Mouse (Mus musculus): Measurements from ENCODE around the gene Tprg.
A peak's percentile ranks its signal among the peaks of the same experiment; 100 is the strongest.

Tprg gene

DNA sequence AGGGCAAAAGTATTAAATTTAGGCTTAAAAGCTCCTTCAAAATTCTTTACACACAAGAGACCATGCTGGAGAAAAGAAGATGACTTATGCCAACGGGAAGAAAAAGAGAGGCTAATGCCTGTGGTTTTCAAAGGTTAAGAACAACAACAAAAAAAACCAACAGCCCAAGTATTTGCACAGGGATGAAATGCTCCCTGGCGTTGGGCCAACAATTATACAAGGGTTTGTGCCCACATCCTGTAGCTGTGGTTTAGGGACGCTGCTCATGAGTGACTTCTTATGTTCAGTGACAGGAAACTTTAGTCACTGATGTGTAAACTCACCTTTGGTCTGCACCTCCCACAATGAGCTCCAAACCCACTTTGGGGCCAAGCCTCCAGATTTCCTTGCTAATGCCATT lies 139.6 kb downstream of the Tprg start:
- peak; percentile 85 for DNase-seq

DNA sequence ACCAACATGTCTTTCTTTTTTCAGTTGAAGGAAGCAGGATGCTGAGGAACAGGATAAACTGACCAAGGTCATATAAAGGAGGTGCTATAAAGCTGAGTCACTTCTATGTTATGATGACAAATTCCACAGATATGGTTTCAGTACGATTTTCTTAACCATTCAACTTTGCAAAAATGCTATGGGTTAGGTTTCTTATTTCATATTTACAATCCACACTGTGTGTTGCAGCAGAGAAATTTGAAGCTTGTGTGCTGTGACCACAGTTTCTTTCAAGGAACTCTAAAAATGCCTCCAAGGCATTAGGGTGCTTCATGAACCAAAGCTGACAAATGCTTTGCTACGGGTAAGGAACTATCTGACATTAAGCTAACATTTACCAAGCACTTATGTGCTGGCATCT lies 153.4 kb downstream of the Tprg start:
- no peak for DNase-seq

GRCm38 (mm10) chr16:25445580-25445979 lies 159.0 kb downstream of the Tprg start:
- DNase-seq: peak; percentile 10

DNA sequence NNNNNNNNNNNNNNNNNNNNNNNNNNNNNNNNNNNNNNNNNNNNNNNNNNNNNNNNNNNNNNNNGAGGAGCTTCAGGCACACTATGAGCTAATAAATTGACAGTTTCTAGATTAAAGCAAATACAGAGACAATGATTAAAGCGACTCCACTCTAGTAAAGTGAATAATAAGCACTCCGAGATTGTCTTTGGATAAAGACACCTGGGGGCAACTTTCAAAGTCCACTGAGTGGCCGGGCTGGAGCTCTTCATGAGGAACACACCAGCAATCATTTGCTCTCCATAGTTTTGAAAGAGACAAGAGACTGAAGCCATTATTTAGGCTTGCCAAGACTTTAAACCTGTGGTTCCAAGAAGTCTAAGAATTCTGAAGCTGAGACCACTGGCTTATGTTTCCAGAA lies 164.9 kb downstream of the Tprg start:
- DNase-seq: no peak

GRCm38 (mm10) chr16:25464732-25465131 lies 178.1 kb downstream of the Tprg start:
- no peak for DNase-seq

DNA sequence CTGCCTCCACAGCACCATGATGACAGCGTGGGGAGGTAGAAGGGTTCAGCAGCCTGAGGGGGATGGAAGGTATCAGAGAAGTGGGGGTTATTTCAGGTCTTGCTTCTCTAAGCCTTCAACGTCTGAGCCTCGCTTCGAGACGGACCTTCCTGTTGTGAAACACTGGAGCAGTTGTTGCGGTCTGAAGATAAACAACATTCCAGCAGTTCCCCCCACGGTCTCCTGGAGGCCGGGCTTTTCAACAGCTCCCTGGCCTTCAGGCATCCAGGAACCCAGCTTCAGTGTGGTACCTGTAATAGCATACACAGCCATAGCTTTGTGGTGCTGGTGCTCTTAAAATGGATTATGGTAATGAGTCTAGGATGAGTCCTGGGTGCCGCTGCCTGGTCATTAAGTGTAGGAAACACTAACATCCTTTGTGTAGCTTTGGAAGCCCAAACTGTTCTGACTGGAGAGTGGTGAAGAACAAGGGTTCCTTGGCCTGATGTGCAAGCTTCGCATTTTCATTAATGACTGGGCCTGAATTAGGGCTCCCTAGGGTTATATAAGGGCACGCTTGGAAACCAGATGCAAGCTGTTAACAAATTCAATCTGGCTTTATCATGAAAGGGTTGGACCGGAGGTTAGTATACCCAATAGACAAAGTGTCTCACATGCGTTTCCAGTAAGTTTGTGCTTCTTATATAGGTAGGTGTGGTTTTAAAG lies 179.0 kb downstream of the Tprg start:
- DNase-seq: peak; percentile 73

- no peak for DNase-seq
Observed at GRCm38 (mm10) chr16:25468040-25468439, 181.4 kb downstream of the Tprg start.

DNA sequence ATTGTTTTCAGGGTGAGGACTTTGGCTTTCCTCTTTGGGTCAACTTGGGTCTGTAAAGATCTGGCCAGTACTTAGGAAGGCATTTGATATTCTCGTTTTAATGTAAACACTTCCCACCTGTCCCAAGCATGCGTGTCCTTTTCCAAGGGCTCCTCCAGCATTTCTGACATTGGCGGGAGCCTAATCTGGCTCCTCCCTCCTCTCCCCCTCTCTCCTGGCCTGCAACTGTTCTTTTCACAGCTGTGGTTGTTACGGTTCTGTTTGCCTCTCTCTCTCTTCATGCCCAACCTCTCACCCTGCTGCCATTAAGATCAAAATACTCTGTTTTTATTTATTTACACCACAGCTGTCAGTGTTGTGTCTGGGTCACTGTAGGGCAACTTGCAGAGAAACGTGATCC lies 182.0 kb downstream of the Tprg start:
- no peak for DNase-seq
